Mouse (Mus musculus): Measurements from ENCODE around the gene Ugt8a. TPM values are rescaled to one million over a fixed set of nuclear protein-coding genes. Genes with fewer than 3 reads are reported as not detected.
A peak's percentile ranks its signal among the peaks of the same experiment; 100 is the strongest.

Ugt8a gene
- total and polyA plus RNA-seq, 2 experiments from 2014 or later: 6.1 to 11.1 TPM

GRCm38 (mm10) chr3:125827256-125827655 lies 111.2 kb downstream of the Ugt8a start:
- Histone ChIP-seq H3K4me1 (ENCODE audit: insufficient read depth, low read length) (no peaks in the 10 kb centered on the region), H3K27me3 (ENCODE audit: insufficient read depth, low read length) (no peaks in the 10 kb centered on the region), H3K36me3 (ENCODE audit: insufficient read depth, low read length) (no peaks in the 10 kb centered on the region), H3K27ac (no peak overlapping the region), H3K4me3 (ENCODE audit: low read length) (no peak overlapping the region), H3K9me3 (ENCODE audit: low read length) (no peaks in the 10 kb centered on the region), H3K4me2 (ENCODE audit: low read depth, low read length) (no peak overlapping the region), H3K9ac (replicated peaks; ENCODE audit: low read length) (no peak overlapping the region)
- TF ChIP-seq CTCF (IDR thresholded peaks at IDR 0.05; ENCODE audit: low read depth): no peak
- DNase-seq (ENCODE audit: low spot score): peak; percentile 39
- 53% methylated on average over 4 of the region's 4 CpGs for WGBS
- peak; percentile 85 for ATAC-seq

DNA sequence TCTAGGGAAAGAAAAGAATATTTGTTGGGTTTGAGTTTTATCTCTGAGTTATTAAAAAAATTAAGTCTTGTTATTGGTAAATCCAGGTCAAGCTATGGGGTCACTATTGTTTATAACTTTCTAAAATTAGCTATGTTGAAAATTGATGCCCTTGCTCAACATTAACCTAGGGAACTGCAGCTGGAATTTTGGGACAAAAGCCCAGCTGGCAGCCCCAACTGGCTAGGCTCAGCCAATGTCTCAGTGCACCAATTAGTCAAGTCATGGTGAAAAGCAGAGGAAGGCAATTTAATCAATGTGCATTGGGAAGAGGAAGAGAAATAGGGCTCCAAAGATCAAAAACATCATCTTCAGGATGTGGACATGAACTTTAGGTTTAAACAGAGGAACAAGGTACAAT lies 118.7 kb downstream of the Ugt8a start:
- no peak for TF ChIP-seq CTCF (IDR thresholded peaks at IDR 0.05; ENCODE audit: low read depth)
- H3K9ac ChIP-seq (replicated peaks; ENCODE audit: low read length): no peak overlapping the region
- ATAC-seq (no peak), DNase-seq (ENCODE audit: low spot score) (no peak)
- H3K36me3 ChIP-seq (ENCODE audit: insufficient read depth, low read length): no peaks in the 10 kb centered on the region
- H3K27me3 ChIP-seq (ENCODE audit: insufficient read depth, low read length): no peaks in the 10 kb centered on the region
- H3K27ac ChIP-seq: no peak overlapping the region
- H3K4me3 ChIP-seq (ENCODE audit: low read length): no peak overlapping the region
- H3K4me2 ChIP-seq (ENCODE audit: low read depth, low read length): no peak overlapping the region
- H3K4me1 ChIP-seq (ENCODE audit: insufficient read depth, low read length): no peaks in the 10 kb centered on the region
- no peaks in the 10 kb centered on the region for H3K9me3 ChIP-seq (ENCODE audit: low read length)

All from hindbrain, postnatal 0 days (tissue).